Mouse (Mus musculus): Measurements from ENCODE around the gene Ube3c. TPM values are rescaled to one million over a fixed set of nuclear protein-coding genes. Genes with fewer than 3 reads are reported as not detected.
"Not testable (repeated sequence)": the region's sequence is repeated elsewhere in the genome, so short reads cannot be mapped to it uniquely, and the experiment has no call there.

The Ube3c gene
- total RNA-seq (2021) = 10 to 100 TPM; 48.9 to 51.3 TPM

DNA sequence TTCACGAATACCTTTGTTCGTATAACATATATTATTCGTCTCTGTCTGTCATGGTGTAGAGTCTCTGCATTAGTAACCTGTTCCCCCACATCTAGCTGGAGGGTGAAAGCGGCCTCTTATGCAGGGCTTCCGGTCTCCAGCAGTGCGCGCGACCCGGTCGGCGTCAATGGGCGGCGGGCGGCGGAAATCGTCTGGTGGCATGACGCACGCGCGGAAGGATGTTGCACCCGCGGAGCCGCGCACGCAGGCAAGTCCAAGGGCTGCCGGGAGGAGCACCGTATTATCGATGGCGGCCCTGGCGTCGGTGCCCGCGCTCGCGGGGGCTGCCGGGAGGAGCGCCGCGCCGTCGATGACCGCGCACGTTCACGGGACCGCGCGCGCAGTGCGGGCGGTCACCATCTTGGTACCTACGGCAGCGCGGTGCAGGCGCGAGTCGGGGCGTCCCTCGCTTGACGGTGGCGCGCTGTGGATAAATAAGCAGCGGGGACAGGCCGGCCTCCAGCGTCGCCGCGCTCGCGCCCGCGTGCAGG, at the start of gene Ube3c:
Gene Ube3c, plus strand, starts transcription at position 395 of the 530 bp plus-strand sequence.
- DNase-seq = peak; percentile 98

DNA sequence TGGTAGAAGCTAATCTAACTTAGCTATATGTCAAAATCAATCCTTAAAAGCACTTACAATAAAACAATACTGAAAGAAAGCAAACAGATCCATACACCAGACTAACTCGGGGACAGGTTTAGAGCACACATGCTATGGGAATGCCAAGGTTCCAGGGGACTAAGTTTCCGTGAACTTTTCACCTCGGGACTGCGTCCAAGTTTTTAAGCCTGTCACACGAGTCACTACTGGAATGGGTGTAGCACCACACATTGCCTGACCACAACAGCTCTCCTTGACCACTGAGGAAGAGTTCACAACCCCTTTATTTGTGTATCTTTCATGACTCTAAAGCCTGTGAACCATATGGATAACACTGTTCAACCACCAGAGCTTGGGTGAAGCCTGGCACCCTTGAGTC, 8.9 kb upstream of the Ube3c start:
- no peak for DNase-seq

- DNase-seq = no peak
Measured at GRCm38 (mm10) chr5:29560667-29561066, 8.4 kb upstream of the Ube3c start.

GRCm38 (mm10) chr5:29569378-29570280, 587 bp downstream of the Ube3c start:
- no peak for DNase-seq

- DNase-seq = not testable (repeated sequence)
Measured at GRCm38 (mm10) chr5:29574286-29574685, 5.2 kb downstream of the Ube3c start.

DNA sequence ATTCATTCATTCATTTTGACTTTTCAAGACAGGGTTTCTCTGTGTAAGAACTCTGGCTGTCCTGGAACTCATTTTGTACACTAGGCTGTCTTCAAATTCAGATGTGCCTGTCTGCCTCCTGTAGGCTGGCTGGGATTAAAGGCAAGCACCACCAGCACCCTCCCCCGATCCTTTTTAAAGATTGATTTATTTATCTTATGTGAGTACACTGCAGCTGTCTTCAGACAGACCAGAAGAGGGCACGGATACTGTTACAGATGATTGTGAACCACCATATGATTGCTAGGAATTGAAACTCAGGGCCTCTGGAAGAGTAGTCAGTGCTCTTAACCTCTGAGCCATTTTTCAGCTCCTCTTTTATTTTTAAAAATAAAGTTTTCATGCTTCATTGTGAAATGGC, 6.0 kb downstream of the Ube3c start:
- no peak for DNase-seq

DNA sequence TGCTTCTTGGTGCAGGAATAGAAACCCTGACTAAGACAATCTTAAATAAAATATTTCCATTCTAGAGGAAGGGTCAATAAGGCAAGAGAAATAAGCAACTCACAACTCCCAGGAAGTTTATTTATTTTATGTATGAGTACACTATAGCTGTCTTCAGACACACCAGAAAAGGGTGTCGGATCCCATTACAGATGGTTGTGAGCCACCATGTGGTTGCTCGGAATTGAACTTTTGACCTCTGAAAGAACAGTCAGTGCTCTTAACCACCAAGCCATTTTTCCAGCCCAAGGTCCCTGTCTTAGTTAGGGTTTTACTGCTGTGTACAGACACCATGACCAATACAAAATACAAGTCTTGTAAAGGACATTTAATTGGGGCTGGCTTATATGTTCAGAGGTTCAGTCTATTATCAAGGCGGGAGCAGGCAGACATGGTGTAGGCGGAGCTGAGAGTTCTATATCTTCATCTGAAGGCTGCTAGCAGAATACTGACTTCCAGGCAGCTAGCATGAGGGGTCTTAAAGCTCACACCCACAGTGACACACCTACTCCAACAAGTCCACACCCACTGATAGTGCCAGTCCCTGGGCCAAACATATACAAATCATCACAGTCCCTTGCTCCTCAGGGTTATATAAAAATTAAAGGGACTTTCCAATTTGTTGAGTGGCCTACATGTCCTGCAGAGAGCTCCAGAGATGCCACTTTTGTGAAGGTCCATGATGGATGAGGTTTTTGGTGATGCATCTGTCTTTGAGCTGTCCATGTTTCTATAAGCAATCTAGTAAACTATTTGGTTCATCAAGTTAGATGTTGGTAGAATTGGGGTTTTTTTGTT, 9.0 kb downstream of the Ube3c start:
- no peak for DNase-seq

GRCm38 (mm10) chr5:29583880-29584595, 15.0 kb downstream of the Ube3c start:
- DNase-seq = no peak

GRCm38 (mm10) chr5:29592161-29592560, 23.1 kb downstream of the Ube3c start:
- DNase-seq = not testable (repeated sequence)

DNA sequence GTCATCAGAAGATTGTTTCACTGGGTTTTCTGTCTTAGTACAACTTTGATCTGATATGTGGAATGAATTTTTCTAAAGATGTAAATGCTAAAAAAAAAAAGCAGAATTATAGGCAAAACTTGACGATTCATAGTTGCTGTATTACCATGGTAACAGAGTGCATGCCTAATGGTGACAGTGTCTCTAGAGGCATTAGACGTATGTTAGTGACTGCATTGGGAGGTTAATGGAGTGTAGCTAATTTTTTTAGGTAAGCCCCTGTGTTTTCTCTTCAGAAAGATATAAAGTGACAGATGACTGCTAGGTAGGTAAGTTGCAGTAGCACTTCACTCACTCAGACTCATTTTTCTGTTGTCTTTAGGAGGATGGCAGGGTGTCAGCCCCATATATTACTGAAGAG, 37.5 kb downstream of the Ube3c start:
- no peak for DNase-seq

GRCm38 (mm10) chr5:29625610-29626009, 56.6 kb downstream of the Ube3c start:
- DNase-seq = no peak

DNA sequence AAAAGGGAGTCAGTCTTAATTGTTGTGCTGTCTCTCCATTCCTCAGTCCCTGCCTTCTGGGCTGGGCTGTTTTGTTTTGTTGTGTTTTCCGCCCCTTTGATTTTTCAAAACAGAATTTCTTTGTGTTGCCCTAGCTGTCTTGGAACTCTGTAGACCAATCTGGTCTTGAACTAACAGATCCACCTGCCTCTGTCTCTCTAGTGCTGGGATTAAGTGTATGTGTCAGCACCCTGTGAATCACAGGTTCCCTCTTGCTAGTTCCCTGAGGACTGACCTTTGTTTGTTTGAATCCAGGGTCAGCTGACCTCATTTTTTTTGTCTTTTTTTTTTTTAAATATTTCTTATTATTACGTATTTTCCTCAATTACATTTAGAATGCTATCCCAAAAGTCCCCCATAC, 60.9 kb downstream of the Ube3c start:
- no peak for DNase-seq

GRCm38 (mm10) chr5:29631711-29632110, 62.7 kb downstream of the Ube3c start:
- DNase-seq = no peak

DNA sequence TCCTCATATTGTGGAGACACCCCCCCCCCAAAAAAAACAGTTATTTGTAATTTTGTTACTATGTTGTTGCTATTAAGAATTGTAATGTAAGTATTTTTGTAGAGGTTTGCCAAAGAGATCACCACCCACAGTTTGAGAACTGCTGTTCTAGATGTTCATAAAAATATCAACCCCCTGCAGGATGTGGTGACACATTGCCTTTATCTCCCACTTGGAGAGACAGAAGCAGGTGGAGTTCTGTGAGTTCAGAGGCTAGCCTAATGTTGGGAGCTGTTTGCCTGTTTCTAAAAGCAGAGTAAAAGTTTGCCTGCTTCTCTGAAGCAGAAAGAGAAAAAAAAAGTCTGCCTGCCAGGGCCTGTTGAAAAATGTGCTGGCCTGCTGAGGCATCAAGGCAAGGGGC, 67.3 kb downstream of the Ube3c start:
- no peak for DNase-seq

GRCm38 (mm10) chr5:29636884-29637283, 67.8 kb downstream of the Ube3c start:
- no peak for DNase-seq

DNA sequence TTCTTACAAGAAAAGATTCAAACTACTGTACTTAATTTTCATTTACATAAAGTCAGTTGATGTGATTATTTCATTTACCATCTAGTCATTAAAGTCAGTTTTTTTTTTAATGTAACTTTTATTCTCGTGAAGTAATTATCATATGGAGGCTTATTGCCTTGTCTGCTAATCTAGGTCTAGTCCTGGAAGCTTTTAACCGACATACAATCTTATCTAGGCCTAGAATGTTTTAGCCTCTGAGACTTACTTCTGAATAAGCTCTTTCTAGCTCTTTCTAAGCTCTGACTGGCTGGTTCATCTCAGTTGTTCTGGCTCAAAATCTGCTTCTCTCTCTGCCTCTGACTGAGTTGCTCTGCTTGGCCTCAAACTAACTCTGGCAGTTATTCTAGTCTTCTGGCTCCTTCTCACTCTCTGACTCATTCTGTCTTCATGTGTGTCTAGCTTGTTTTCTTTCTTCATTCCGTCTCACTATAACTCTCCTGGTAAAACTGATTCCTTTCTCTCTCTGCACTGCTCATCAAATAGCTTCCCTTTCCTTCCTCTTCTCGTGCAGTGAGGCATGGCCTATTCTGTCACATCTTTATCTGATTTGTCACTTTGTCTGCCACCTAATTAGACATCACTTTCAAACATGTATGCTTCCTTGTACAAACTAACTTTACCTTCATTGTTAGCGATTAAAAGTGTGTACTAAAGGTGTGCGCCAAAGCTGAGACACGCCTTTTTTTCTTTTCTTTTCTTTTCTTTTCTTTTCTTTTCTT, 72.3 kb downstream of the Ube3c start:
- DNase-seq = no peak

GRCm38 (mm10) chr5:29651696-29652095, 82.7 kb downstream of the Ube3c start:
- DNase-seq = no peak

DNA sequence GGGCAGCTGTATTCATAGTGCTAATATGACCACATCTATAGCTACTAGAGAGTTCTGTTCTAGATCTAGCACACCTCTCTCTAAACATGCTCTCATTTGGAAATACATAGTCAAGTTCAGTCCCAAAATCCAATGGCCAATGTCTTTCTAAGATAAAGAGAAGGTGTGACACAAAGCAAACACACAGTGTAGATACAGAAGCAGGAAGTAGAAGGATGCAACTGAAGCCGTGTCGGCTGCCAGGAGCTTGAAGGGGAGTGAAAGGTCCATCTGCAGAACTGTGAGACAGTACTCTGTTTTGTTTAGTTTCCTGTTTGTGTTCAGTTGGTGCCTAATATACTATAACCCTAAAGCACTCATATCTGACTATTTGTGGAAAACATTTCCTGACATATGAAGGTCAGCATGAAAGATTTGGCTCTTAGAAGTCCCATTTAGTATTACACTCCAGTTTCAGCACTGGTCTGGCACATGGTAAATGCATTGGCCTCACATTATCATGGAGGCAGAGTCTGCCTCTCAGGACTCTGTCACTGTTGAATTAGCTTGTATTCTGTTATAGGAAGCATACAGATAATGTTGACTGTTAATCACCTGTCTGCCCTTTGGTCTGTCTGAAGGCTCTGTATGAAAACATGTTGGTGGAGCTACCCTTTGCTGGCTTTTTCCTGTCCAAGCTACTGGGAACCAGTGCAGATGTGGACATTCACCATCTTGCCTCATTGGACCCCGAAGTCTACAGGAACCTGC, 88.7 kb downstream of the Ube3c start:
- no peak for DNase-seq

GRCm38 (mm10) chr5:29661246-29661645, 92.2 kb downstream of the Ube3c start:
- not testable (repeated sequence) for DNase-seq

DNA sequence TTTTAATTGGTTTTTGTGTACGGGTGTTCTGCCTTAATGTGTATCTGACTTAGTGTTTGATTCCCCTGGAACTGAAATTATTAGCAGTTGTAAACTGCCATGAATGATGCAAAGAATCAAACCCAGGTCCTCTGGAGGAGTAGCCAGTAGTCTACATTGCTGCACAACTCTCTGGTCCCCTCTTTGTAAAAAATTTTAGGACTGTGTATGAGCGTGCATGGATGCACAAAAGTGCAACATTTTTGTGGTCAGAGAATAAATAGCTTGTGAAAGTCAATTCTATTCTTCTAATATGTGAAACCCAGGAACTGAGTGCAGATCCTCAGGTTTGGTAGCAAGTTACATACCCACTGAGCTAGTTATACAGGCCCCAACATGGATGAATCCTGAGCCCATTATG, 96.3 kb downstream of the Ube3c start:
- DNase-seq = no peak

- DNase-seq = no peak
Measured at GRCm38 (mm10) chr5:29672551-29672950, 103.5 kb downstream of the Ube3c start.
